Mouse (Mus musculus): ENCODE data around the gene Zfp706.

DNA sequence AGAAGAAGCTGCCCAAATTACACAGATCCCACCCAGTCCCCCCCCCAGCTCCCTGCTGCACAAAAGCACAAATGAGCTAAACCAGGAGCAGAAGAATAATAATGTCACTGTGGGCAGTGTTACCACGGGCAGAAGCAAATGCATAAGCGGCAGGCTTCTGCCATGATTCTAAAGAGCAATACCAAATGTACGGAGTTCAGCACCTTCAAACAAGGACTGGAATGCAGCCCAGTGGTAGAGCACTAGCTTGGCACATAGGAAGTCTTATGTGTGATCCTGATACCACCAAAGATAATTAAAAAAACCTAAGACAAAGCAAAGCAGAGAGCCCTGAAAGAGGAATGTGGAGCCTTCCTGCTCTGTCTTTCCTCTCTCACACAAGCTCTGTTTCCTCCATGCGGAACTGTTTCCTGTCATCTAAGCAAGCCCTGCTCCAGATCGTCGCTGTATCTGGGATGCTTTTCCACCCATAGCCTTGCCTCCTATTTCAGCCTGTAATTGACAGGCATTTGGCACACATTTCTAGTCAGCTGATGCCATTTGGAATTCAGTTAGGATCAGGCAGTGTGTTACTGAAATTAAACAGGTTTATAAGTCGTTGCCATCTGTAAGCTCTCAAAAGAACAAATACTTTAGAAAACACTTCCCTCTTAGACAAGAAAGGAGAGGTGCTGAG lies 29.0 kb upstream of the Zfp706 start:
- no peak for TF ChIP-seq POLR2A (IDR thresholded peaks at IDR 0.05; ENCODE audit: extremely low read depth, insufficient read depth, low read length)
- TF ChIP-seq CTCF (IDR thresholded peaks at IDR 0.05; ENCODE audit: low read depth, low read length): no peak
